Mouse (Mus musculus): ENCODE measurements around the gene Syngr3. TPM values are rescaled to one million over a fixed set of nuclear protein-coding genes. Genes with fewer than 3 reads are reported as not detected.

The Syngr3 gene
- 14.0 and 17.0 TPM in 2 replicates for polyA plus RNA-seq (2014; fragmentation: Nextera tagmentation; extraction: Ambion mirVana)

- DNase-seq (ENCODE audit: low spot score) = peak; percentile 71
- Histone ChIP-seq H3K27me3 (ENCODE audit: control insufficient read depth, insufficient read depth, low read length) (peaks cover 32% of the 10 kb centered on the region), H3K27ac (ENCODE audit: low read depth, low read length) (no peak within 1 kb of the TSS), H3K36me3 (ENCODE audit: control insufficient read depth, insufficient read depth, low read length) (no peaks in the 10 kb centered on the region), H3K4me3 (ENCODE audit: low read depth, low read length) (peak within 1 kb of the TSS; percentile 65), H3K4me1 (replicated peaks; ENCODE audit: control insufficient read depth, insufficient read depth, low read length) (0 out of 2 replicates have a peak, but pooled peaks cover 7% of the 10 kb centered on the region), H3K4me2 (ENCODE audit: low read depth, low read length, severe bottlenecking) (peak within 1 kb of the TSS; percentile 65), H3K9me3 (ENCODE audit: control insufficient read depth, low read length) (no peaks in the 10 kb centered on the region), H3K9ac (ENCODE audit: low read length) (peak within 1 kb of the TSS; percentile 69)
- ATAC-seq (replicated peaks; ENCODE audit: low FRiP score) = peak; percentile 38; the same call in 1 of the 2 replicates
- WGBS = 1% methylated on average over 51 of the region's 55 CpGs
These were observed at the start of gene Syngr3 for GRCm38 (mm10) chr17:24689251-24690081. Syngr3 (minus strand) TSS chr17:24689955.

GRCm38 (mm10) chr17:24738238-24738637 lies 48.5 kb upstream of the Syngr3 start:
- Histone ChIP-seq H3K9ac (ENCODE audit: low read length) (no peak overlapping the region), H3K36me3 (ENCODE audit: control insufficient read depth, insufficient read depth, low read length) (no peaks in the 10 kb centered on the region), H3K4me2 (ENCODE audit: low read depth, low read length, severe bottlenecking) (no peak overlapping the region), H3K4me3 (ENCODE audit: low read depth, low read length) (no peak overlapping the region), H3K27ac (ENCODE audit: low read depth, low read length) (no peak overlapping the region), H3K4me1 (replicated peaks; ENCODE audit: control insufficient read depth, insufficient read depth, low read length) (peaks cover 9% of the 10 kb centered on the region; the same call in 1 of the 2 replicates), H3K9me3 (ENCODE audit: control insufficient read depth, low read length) (no peaks in the 10 kb centered on the region), H3K27me3 (ENCODE audit: control insufficient read depth, insufficient read depth, low read length) (no peaks in the 10 kb centered on the region)
- WGBS = 87% methylated on average over 4 of the region's 4 CpGs
- DNase-seq (ENCODE audit: low spot score) (no peak), ATAC-seq (replicated peaks; ENCODE audit: low FRiP score) (no peak)

- peak overlapping the region; percentile 55 for H3K4me3 ChIP-seq (ENCODE audit: low read depth, low read length)
- WGBS = 24% methylated on average over 8 of the region's 8 CpGs
- H3K4me1 ChIP-seq (replicated peaks; ENCODE audit: control insufficient read depth, insufficient read depth, low read length) = peaks cover 9% of the 10 kb centered on the region; the same call in 1 of the 2 replicates
- no peaks in the 10 kb centered on the region for H3K36me3 ChIP-seq (ENCODE audit: control insufficient read depth, insufficient read depth, low read length)
- DNase-seq (ENCODE audit: low spot score) (no peak), ATAC-seq (replicated peaks; ENCODE audit: low FRiP score) (no peak)
- no peaks in the 10 kb centered on the region for H3K9me3 ChIP-seq (ENCODE audit: control insufficient read depth, low read length)
- peak overlapping the region; percentile 81 for H3K4me2 ChIP-seq (ENCODE audit: low read depth, low read length, severe bottlenecking)
- H3K27me3 ChIP-seq (ENCODE audit: control insufficient read depth, insufficient read depth, low read length) = no peaks in the 10 kb centered on the region
- H3K27ac ChIP-seq (ENCODE audit: low read depth, low read length) = no peak overlapping the region
- H3K9ac ChIP-seq (ENCODE audit: low read length) = peak overlapping the region; percentile 61; the same call in 1 of the 2 replicates
These were observed 47.5 kb upstream of the Syngr3 start for GRCm38 (mm10) chr17:24737135-24737810.

- H3K4me3 ChIP-seq (ENCODE audit: low read depth, low read length) = peak within 1 kb of the TSS; percentile 55
- peaks cover 9% of the 10 kb centered on the region; the same call in 1 of the 2 replicates for H3K4me1 ChIP-seq (replicated peaks; ENCODE audit: control insufficient read depth, insufficient read depth, low read length)
- H3K27ac ChIP-seq (ENCODE audit: low read depth, low read length) = no peak within 1 kb of the TSS
- no peaks in the 10 kb centered on the region for H3K36me3 ChIP-seq (ENCODE audit: control insufficient read depth, insufficient read depth, low read length)
- WGBS = 2% methylated on average over 29 of the region's 29 CpGs
- ATAC-seq (replicated peaks; ENCODE audit: low FRiP score) = peak; percentile 97
- peak; percentile 95 for DNase-seq (ENCODE audit: low spot score)
- H3K9me3 ChIP-seq (ENCODE audit: control insufficient read depth, low read length) = no peaks in the 10 kb centered on the region
- peak within 1 kb of the TSS; percentile 81 for H3K4me2 ChIP-seq (ENCODE audit: low read depth, low read length, severe bottlenecking)
- H3K27me3 ChIP-seq (ENCODE audit: control insufficient read depth, insufficient read depth, low read length) = no peaks in the 10 kb centered on the region
- H3K9ac ChIP-seq (ENCODE audit: low read length) = peak within 1 kb of the TSS; percentile 61
These were observed 46.7 kb upstream of the Syngr3 start, which contains the start of gene Msrb1 for GRCm38 (mm10) chr17:24736330-24737051. Msrb1 (plus strand) TSS chr17:24736642.

GRCm38 (mm10) chr17:24735446-24735845 lies 45.7 kb upstream of the Syngr3 start:
- H3K36me3 ChIP-seq (ENCODE audit: control insufficient read depth, insufficient read depth, low read length) = no peaks in the 10 kb centered on the region
- ATAC-seq (replicated peaks; ENCODE audit: low FRiP score) (no peak), DNase-seq (ENCODE audit: low spot score) (no peak)
- H3K9me3 ChIP-seq (ENCODE audit: control insufficient read depth, low read length) = no peaks in the 10 kb centered on the region
- H3K27ac ChIP-seq (ENCODE audit: low read depth, low read length) = no peak overlapping the region
- H3K4me2 ChIP-seq (ENCODE audit: low read depth, low read length, severe bottlenecking) = no peak overlapping the region
- no peaks in the 10 kb centered on the region for H3K27me3 ChIP-seq (ENCODE audit: control insufficient read depth, insufficient read depth, low read length)
- WGBS = 91% methylated on average over 7 of the region's 7 CpGs
- peaks cover 9% of the 10 kb centered on the region; the same call in 1 of the 2 replicates for H3K4me1 ChIP-seq (replicated peaks; ENCODE audit: control insufficient read depth, insufficient read depth, low read length)
- no peak overlapping the region; the same call in 1 of the 2 replicates for H3K9ac ChIP-seq (ENCODE audit: low read length)
- H3K4me3 ChIP-seq (ENCODE audit: low read depth, low read length) = no peak overlapping the region

GRCm38 (mm10) chr17:24734513-24734912 lies 44.8 kb upstream of the Syngr3 start:
- WGBS = 83% methylated on average over 1 of the region's 1 CpGs
- Histone ChIP-seq H3K4me2 (ENCODE audit: low read depth, low read length, severe bottlenecking) (no peak overlapping the region), H3K27ac (ENCODE audit: low read depth, low read length) (no peak overlapping the region), H3K9ac (ENCODE audit: low read length) (no peak overlapping the region), H3K4me1 (replicated peaks; ENCODE audit: control insufficient read depth, insufficient read depth, low read length) (peaks cover 9% of the 10 kb centered on the region; the same call in 1 of the 2 replicates), H3K27me3 (ENCODE audit: control insufficient read depth, insufficient read depth, low read length) (no peaks in the 10 kb centered on the region), H3K9me3 (ENCODE audit: control insufficient read depth, low read length) (no peaks in the 10 kb centered on the region), H3K36me3 (ENCODE audit: control insufficient read depth, insufficient read depth, low read length) (no peaks in the 10 kb centered on the region), H3K4me3 (ENCODE audit: low read depth, low read length) (no peak overlapping the region)
- ATAC-seq (replicated peaks; ENCODE audit: low FRiP score) = no peak
- DNase-seq (ENCODE audit: low spot score) = no peak

GRCm38 (mm10) chr17:24733434-24734050 lies 43.8 kb upstream of the Syngr3 start:
- Histone ChIP-seq H3K4me1 (replicated peaks; ENCODE audit: control insufficient read depth, insufficient read depth, low read length) (peaks cover 9% of the 10 kb centered on the region; the same call in 1 of the 2 replicates), H3K9me3 (ENCODE audit: control insufficient read depth, low read length) (no peaks in the 10 kb centered on the region), H3K27ac (ENCODE audit: low read depth, low read length) (no peak overlapping the region), H3K9ac (ENCODE audit: low read length) (no peak overlapping the region), H3K27me3 (ENCODE audit: control insufficient read depth, insufficient read depth, low read length) (no peaks in the 10 kb centered on the region), H3K4me2 (ENCODE audit: low read depth, low read length, severe bottlenecking) (no peak overlapping the region), H3K36me3 (ENCODE audit: control insufficient read depth, insufficient read depth, low read length) (no peaks in the 10 kb centered on the region), H3K4me3 (ENCODE audit: low read depth, low read length) (no peak overlapping the region)
- no peak for ATAC-seq (replicated peaks; ENCODE audit: low FRiP score)
- 90% methylated on average over 21 of the region's 21 CpGs for WGBS
- no peak for DNase-seq (ENCODE audit: low spot score)
